Mouse (Mus musculus) ES-E14 (cell line): ENCODE measurements around the gene Epsti1.

Experiments used
- MAFK ChIP-seq: IDR thresholded peaks from 2 replicates; pipeline ENCODE4 v1.6.1; 2014; ENCODE audit warnings: mild to moderate bottlenecking, low read depth, low read length, inconsistent platforms; ENCODE audit not compliant: insufficient read depth
- ZC3H11A ChIP-seq: IDR thresholded peaks from 2 replicates; pipeline ENCODE4 v1.6.1; 2012; ENCODE audit warnings: low read depth, mild to moderate bottlenecking, inconsistent platforms, low read length, borderline replicate concordance

- TF ChIP-seq ZC3H11A (no peak), MAFK (no peak)
Measured at GRCm38 (mm10) chr14:77934431-77934830, 30.4 kb downstream of the Epsti1 start.
